Mouse (Mus musculus): ENCODE data around the gene Man2b1. TPM values are rescaled to one million over a fixed set of nuclear protein-coding genes. Genes with fewer than 3 reads are reported as not detected.
"Not testable (repeated sequence)": the region's sequence is repeated elsewhere in the genome, so short reads cannot be mapped to it uniquely, and the experiment has no call there.

Man2b1 gene
- total RNA-seq, 2 experiments from 2014 or later: 7.3 to 12.6 TPM

GRCm38 (mm10) chr8:85073041-85073612 is 9.9 kb upstream of the Man2b1 start:
- DNase-seq: no peak

- DNase-seq: no peak
These were observed 8.9 kb upstream of the Man2b1 start for GRCm38 (mm10) chr8:85074167-85074566.

- no peak for DNase-seq
These were observed 8.5 kb upstream of the Man2b1 start for GRCm38 (mm10) chr8:85074617-85075016.

- no peak for DNase-seq
These were observed 7.1 kb upstream of the Man2b1 start for GRCm38 (mm10) chr8:85076001-85076400.

- DNase-seq: peak; percentile 64
These were observed 6.1 kb upstream of the Man2b1 start for GRCm38 (mm10) chr8:85076993-85077392.

- DNase-seq: peak; percentile 42
These were observed 2.9 kb upstream of the Man2b1 start for GRCm38 (mm10) chr8:85080214-85080531.

- peak; percentile 34 for DNase-seq
These were observed 2.4 kb upstream of the Man2b1 start, which contains the start of gene Wdr83os for GRCm38 (mm10) chr8:85080532-85081215. Gene Wdr83os (plus strand): TSS chr8:85080740.

GRCm38 (mm10) chr8:85081216-85081555 is 1.9 kb upstream of the Man2b1 start, which contains the start of gene Wdr83:
Gene Wdr83 (minus strand): TSS chr8:85081306.
- peak; percentile 46 for DNase-seq

- DNase-seq: not testable (repeated sequence)
These were observed 901 bp upstream of the Man2b1 start for GRCm38 (mm10) chr8:85082169-85082568.

- DNase-seq: no peak
These were observed 1.6 kb downstream of the Man2b1 start for GRCm38 (mm10) chr8:85084633-85085032.

- DNase-seq: no peak
These were observed 3.2 kb downstream of the Man2b1 start for GRCm38 (mm10) chr8:85086238-85086637.

- DNase-seq: no peak
These were observed 5.7 kb downstream of the Man2b1 start for GRCm38 (mm10) chr8:85088771-85089170.

GRCm38 (mm10) chr8:85090856-85091255 is 7.8 kb downstream of the Man2b1 start:
- DNase-seq: no peak

GRCm38 (mm10) chr8:85091526-85092090 is 8.5 kb downstream of the Man2b1 start:
- no peak for DNase-seq

- no peak for DNase-seq
These were observed 12.0 kb downstream of the Man2b1 start for GRCm38 (mm10) chr8:85095051-85095450.

GRCm38 (mm10) chr8:85095566-85095965 is 12.5 kb downstream of the Man2b1 start:
- no peak for DNase-seq

- DNase-seq: no peak
These were observed 13.1 kb downstream of the Man2b1 start for GRCm38 (mm10) chr8:85096196-85096595.

- no peak for DNase-seq
These were observed 13.8 kb downstream of the Man2b1 start for GRCm38 (mm10) chr8:85096850-85097249.

GRCm38 (mm10) chr8:85100076-85100665 is 17.1 kb downstream of the Man2b1 start:
- no peak for DNase-seq

- no peak for DNase-seq
These were observed 30.2 kb downstream of the Man2b1 start for GRCm38 (mm10) chr8:85113241-85113640.

GRCm38 (mm10) chr8:85115501-85115900 is 32.4 kb downstream of the Man2b1 start:
- no peak for DNase-seq

GRCm38 (mm10) chr8:85116984-85117383 is 33.9 kb downstream of the Man2b1 start:
- no peak for DNase-seq
